Mouse (Mus musculus) adipocyte (in vitro differentiated cells): Measurements from ENCODE around the gene Tspan4.
"Not testable (repeated sequence)": the region's sequence is repeated elsewhere in the genome, so short reads cannot be mapped to it uniquely, and the experiment has no call there.

Experiments used
- DNase-seq: peaks from one replicate; pipeline ENCODE4 v3.0.0-alpha.2; 2016; ENCODE audit warnings: low spot score

Tspan4 gene

DNA sequence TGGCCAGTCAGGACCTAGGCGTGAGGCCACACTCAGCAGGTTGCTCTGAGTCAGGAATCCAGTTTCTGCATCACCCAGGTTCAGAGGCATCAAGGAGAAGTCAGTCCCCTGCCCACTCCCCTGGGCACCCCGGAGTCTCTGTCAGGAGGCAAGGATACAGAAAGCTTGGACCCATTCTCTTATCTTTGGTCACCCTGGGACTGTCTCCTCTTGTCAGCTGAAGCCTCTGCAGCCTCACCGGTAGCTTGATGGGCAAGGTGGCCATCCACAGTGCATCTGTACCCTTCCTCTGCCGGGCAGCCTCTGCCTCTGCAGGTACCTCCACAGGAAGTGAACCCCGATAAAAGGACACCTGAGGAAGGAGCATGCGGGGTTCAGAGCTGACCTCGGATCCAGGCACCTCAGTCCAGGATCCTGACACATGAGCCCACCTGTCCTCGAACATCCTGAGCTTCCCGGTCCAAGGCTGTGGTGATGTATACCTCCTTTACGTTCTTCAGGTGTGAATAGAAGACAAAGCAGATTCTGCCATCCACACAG lies 35.8 kb upstream of the Tspan4 start:
- DNase-seq: no peak

DNA sequence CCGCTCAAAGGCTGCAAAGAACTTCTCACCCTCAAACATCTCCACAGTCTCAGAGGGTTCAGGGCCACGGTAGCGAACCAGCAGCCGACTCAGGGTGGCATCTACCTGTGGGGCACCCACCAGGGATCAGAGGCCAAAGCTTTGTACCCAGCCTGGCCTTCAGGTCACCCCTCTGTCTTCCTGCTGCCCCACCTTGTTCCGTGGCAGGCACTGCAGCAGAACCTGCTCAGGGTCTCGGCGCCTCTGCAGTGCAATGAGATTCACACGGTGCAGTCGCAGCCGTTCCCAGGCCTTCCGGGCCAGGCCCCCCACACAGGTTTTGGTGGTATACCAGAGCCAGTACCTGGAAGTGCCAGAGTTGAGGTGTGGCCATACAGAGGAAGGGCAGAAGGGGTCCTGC lies 35.2 kb upstream of the Tspan4 start:
- no peak for DNase-seq

GRCm38 (mm10) chr7:141440613-141441012 lies 34.4 kb upstream of the Tspan4 start:
- DNase-seq: peak; percentile 57

DNA sequence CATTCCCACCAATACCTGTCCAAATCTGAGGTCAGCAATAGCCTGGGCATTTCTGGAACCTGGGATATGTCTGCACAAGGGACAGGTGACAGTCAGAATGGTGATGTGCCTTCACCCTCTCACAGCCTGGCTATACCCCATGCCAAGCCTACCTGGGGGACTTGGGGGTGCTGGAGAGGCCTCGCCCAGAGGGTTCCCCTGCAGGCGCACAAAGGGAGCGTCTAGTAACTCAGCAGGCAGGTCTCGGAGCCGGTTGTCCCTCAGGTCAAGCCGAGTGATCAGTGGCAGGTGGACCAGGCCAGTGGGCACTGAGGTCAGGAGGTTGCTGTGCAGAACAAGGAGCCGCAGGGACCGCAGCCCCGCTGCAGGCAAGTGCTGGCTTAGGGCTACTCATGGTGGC lies 33.6 kb upstream of the Tspan4 start:
- DNase-seq: no peak

GRCm38 (mm10) chr7:141442199-141442598 lies 32.8 kb upstream of the Tspan4 start:
- no peak for DNase-seq

DNA sequence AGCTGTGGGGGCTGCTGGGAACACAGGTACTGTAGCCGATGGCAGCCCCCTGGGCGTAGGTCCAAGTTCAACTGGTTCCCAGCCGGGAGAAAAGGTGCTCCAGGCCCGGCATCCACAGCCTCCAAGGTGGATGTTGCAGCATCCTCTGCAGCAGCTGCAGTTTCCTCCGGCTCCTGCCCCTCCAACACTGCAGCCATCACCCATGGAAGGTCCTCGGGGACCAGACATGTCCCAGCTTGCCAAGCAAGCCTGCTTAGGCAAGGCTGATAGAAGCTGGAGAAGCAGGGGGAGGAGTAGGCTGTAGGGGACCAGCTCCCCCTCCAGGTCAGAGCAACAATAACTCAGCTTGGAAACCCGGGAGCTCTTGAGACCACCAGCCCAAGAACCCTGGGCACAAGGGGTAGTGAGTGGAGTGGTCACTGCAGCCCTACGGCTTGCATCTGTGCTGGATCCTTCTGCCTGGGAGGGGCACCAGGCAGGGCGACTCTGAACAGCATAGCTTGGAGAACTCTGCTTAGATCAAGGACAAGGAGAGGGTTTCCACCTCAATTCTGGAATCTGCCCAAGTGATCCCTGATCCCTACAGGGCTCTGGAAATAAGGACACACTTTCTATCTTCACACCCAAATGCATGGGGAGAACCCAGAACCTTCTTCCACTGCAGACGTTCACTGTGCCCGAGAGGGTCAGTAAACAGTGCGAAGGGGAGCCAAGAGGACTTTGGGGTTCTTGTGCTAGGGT lies 31.8 kb upstream of the Tspan4 start:
- no peak for DNase-seq

DNA sequence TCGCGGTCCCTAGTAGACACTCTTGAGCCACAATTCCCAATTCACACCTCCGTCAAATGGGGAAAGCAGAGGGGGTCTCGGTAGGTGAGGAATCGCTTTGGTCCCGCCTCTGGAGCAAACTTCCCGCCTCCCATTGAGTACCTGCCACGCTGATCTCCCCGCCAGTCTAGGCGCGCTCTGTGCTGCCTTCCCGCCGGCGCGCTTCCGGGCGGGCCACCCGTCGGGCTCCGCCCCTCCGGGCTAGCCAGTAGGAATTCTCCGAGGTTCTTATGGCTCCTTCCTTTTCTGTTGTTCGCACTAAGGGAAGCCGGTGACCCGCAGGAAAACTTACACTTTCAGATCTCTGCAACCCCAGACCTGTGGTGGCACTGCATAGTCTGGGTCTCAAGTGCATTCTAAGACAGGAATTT lies 31.2 kb upstream of the Tspan4 start, which contains the start of gene Pidd1:
Gene Pidd1, minus strand, starts transcription at position 198 of the 410 bp plus-strand sequence.
- peak; percentile 54 for DNase-seq

GRCm38 (mm10) chr7:141446374-141446773 lies 28.7 kb upstream of the Tspan4 start:
- DNase-seq: not testable (repeated sequence)

- DNase-seq: peak; percentile 86
Observed at GRCm38 (mm10) chr7:141447110-141447991, 27.7 kb upstream of the Tspan4 start, which contains the start of gene Rplp2. Rplp2 (plus strand) TSS chr7:141447370.

DNA sequence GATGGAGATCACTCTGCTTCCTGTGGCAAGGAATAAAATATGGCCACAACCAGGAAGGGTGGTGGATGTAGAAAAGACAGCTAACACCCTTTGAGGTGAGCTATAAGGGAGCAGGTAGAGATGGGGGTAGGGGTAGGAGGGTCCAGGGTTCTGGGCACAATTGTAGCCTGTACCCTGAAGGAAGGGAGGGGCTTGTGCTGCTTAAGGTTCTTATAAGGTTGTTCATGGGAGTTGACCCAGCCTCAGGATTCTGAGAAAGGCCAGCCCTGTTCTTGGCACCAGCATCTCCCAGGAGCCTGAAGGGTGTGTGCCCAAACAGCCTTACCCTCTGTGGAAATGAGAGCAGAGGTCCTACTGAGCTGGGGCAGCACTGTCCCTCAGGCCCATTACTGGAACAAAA lies 23.1 kb upstream of the Tspan4 start:
- DNase-seq: peak; percentile 92

DNA sequence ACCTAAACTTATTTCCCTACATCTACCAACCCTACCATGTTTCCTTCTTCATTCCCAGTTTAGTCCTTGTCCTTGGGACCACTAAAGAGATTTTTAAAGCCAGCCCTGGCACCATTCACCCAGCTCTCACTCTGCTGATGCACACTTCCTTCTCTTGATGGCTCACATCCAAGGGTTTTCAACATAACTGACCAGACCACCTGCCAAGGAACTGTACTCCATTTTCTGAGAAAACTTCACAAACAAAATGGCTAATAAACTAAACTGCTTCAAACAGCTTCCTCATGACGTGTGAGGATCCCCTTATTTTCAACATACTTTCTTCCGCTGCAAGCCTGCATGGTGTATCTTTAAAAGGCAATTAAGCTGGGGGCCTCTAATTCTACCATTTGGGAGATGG lies 21.4 kb upstream of the Tspan4 start:
- peak; percentile 78 for DNase-seq

- DNase-seq: peak; percentile 90
Observed at GRCm38 (mm10) chr7:141454967-141455551, 20.0 kb upstream of the Tspan4 start, which contains the start of gene Pnpla2. Pnpla2 (plus strand) TSS chr7:141455198.

GRCm38 (mm10) chr7:141455610-141456314 lies 19.3 kb upstream of the Tspan4 start:
- DNase-seq: peak; percentile 90

DNA sequence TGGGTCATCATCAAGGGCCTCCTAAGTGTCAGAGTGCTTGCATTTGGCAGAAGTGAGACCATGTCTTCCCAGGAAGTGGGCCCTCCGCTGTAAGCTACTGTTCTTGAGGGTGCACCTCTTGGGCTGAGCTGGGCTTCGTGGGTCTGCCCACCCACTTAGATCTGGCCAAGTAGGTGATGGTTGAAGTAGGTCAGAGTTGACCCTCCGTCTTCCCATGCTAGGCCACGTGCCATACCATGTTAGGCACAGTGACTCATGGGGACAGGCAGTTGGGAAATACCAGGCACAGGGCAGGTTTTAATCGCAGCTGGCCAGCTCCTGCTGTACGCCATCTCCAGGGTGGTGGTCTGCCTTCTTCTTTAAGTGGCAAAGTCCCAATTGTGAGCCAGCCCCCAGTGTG lies 18.3 kb upstream of the Tspan4 start:
- DNase-seq: peak; percentile 85

GRCm38 (mm10) chr7:141457236-141457635 lies 17.8 kb upstream of the Tspan4 start:
- peak; percentile 41 for DNase-seq

- peak; percentile 66 for DNase-seq
Observed at GRCm38 (mm10) chr7:141457986-141458660, 16.9 kb upstream of the Tspan4 start.

- DNase-seq: no peak
Observed at GRCm38 (mm10) chr7:141458661-141459060, 16.4 kb upstream of the Tspan4 start.

DNA sequence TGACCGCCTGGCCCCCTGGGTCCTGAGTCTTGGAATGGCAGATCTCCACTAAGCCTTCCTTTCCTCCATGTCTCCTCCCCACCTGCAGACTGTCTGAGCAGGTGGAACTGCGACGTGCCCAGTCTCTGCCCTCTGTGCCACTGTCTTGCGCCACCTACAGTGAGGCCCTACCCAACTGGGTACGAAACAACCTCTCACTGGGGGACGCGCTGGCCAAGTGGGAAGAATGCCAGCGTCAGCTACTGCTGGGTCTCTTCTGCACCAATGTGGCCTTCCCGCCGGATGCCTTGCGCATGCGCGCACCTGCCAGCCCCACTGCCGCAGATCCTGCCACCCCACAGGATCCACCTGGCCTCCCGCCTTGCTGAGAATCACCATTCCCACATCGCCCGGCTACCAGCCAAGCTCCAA lies 15.7 kb upstream of the Tspan4 start:
- peak; percentile 37 for DNase-seq

GRCm38 (mm10) chr7:141460001-141460390 lies 15.0 kb upstream of the Tspan4 start:
- no peak for DNase-seq

- DNase-seq: peak; percentile 73
Observed at GRCm38 (mm10) chr7:141460391-141461113, 14.5 kb upstream of the Tspan4 start, which contains the start of gene Cracr2b. Cracr2b (plus strand) TSS chr7:141461094.
